In genomic region chr11:59674013-59674412, GRCm38 (mm10) we compare ENCODE assay signal across 25 mouse cellular contexts.
"Had no signal": no experiment of that assay in that cellular context is flagged by ENCODE, and none has a peak within 500 bp of the region (broad histone marks: within the 10 kb centered on the region; RNA-seq: fewer than 3 reads in every experiment).

No protein-coding gene starts in this region.

- H3K4me3 ChIP-seq: heart, embryonic 10.5 days; heart, embryonic 12.5 days; hindbrain, embryonic 10.5 days; hindbrain, embryonic 12.5 days; intestine, embryonic 15.5 days; limb, embryonic 13.5 days; limb, embryonic 15.5 days; liver, embryonic 12.5 days had no signal

- H3K9me3 ChIP-seq: heart, embryonic 10.5 days; heart, embryonic 12.5 days; hindbrain, embryonic 10.5 days; hindbrain, embryonic 12.5 days; intestine, embryonic 15.5 days; limb, embryonic 13.5 days; limb, embryonic 15.5 days; liver, embryonic 12.5 days had no signal

- H3K4me2 ChIP-seq: heart, embryonic 12.5 days; hindbrain, embryonic 12.5 days; hindbrain, embryonic 14.5 days; intestine, embryonic 15.5 days; limb, embryonic 13.5 days; limb, embryonic 15.5 days; liver, embryonic 12.5 days had no signal

- H3K9ac ChIP-seq: heart, embryonic 12.5 days; hindbrain, embryonic 12.5 days; hindbrain, embryonic 14.5 days; intestine, embryonic 15.5 days; limb, embryonic 13.5 days; limb, embryonic 15.5 days; liver, embryonic 12.5 days; liver, embryonic 14.5 days had no signal

- H3K27ac ChIP-seq: heart, embryonic 10.5 days; hindbrain, embryonic 10.5 days; hindbrain, embryonic 12.5 days; hindbrain, embryonic 14.5 days; intestine, embryonic 15.5 days; limb, embryonic 13.5 days; limb, embryonic 15.5 days; liver, embryonic 12.5 days; liver, embryonic 14.5 days had no signal

- DNase-seq: gastrocnemius, postnatal 14 days; heart, adult 18-20 months; heart, postnatal 10 days; heart, postnatal 4 days; kidney, adult 18-20 months; kidney, adult 8-10 months; kidney, postnatal 10 days; kidney, postnatal 25 days; kidney, postnatal 4 days; layer of hippocampus, adult 9-11 months; layer of hippocampus, postnatal 36 days; left cerebral cortex, postnatal 4 days had no signal

- H3K36me3 ChIP-seq: hindbrain, embryonic 12.5 days; intestine, embryonic 15.5 days; limb, embryonic 15.5 days; liver, embryonic 12.5 days had no signal

- ATAC-seq: hindbrain, embryonic 16.5 days; inflammation-experienced regulatory T-cells, adult 6 months; intestine, embryonic 15.5 days; intestine, postnatal 0 days; liver, embryonic 12.5 days had no signal

- H3K27me3 ChIP-seq: heart, embryonic 12.5 days; hindbrain, embryonic 12.5 days; intestine, embryonic 15.5 days; limb, embryonic 13.5 days; limb, embryonic 15.5 days; liver, embryonic 12.5 days had no signal
